ENCODE assay signal across 7 mouse cellular contexts in genomic region chr11:61266551-61267533, GRCm38 (mm10). TPM values are rescaled to one million over a fixed set of nuclear protein-coding genes. Genes with fewer than 3 reads are reported as not detected.
DNase-seq lines count a peak whose midpoint lies in the region; ATAC-seq lines count a peak whose summit lies in the region.

TSS of gene Aldh3a2 (minus strand) at chr11:61267464.

- DNase-seq in adrenal gland, adult 2 months = peak; percentile 97
- DNase-seq in embryo, embryonic 11.5 days (ENCODE audit: low read depth, low spot score) = peak; percentile 87
- DNase-seq in gastrocnemius, postnatal 4 days (ENCODE audit: low spot score in 2 of 2) = peak; percentile 85 to 95
- peak; percentile 92 to 93 for DNase-seq in left cerebral cortex, postnatal 36 days (ENCODE audit: low spot score in 2 of 2)
- DNase-seq in midbrain, embryonic 11.5 days (ENCODE audit: low spot score, missing footprints) = peak; percentile 99
- DNase-seq in skeletal muscle tissue, adult 2 months (ENCODE audit: low read depth, low spot score) = peak; percentile 92

- intact Hi-C loops in left cerebral cortex, postnatal 36 days (cut with DNase I) = no loop called here

- H3K36me3 ChIP-seq in intestine, embryonic 16.5 days (ENCODE audit: control insufficient read depth, insufficient read depth, low read length) = peaks cover 1% of the 10 kb centered on the region; the same call in 1 of the 2 replicates
- no peaks in the 10 kb centered on the region; the same call in 1 of the 2 replicates for H3K36me3 ChIP-seq in midbrain, embryonic 11.5 days (ENCODE audit: control insufficient read depth, insufficient read depth, low read length)

- H3K4me3 ChIP-seq in intestine, embryonic 16.5 days (ENCODE audit: low read length) = peak within 1 kb of the TSS; percentile 88
- H3K4me3 ChIP-seq in midbrain, embryonic 11.5 days (ENCODE audit: low read depth, low read length) = peak within 1 kb of the TSS; percentile 79

- H3K27ac ChIP-seq in intestine, embryonic 16.5 days (ENCODE audit: low read length) = peak within 1 kb of the TSS; percentile 99
- peak within 1 kb of the TSS; percentile 73 for H3K27ac ChIP-seq in midbrain, embryonic 11.5 days (ENCODE audit: low read depth, low read length)

- peaks cover 5% of the 10 kb centered on the region; the same call in 1 of the 2 replicates for H3K4me1 ChIP-seq in intestine, embryonic 16.5 days (ENCODE audit: control insufficient read depth, insufficient read depth, low read length)
- H3K4me1 ChIP-seq in midbrain, embryonic 11.5 days (ENCODE audit: control insufficient read depth, insufficient read depth, low read length) = peaks cover 3% of the 10 kb centered on the region

- H3K9ac ChIP-seq in intestine, embryonic 16.5 days (ENCODE audit: low read depth, low read length) = peak within 1 kb of the TSS; percentile 91
- H3K9ac ChIP-seq in midbrain, embryonic 11.5 days (ENCODE audit: low read length) = peak within 1 kb of the TSS; percentile 91

- ATAC-seq in intestine, embryonic 16.5 days = peak; percentile 98
- ATAC-seq in midbrain, embryonic 11.5 days (ENCODE audit: low FRiP score) = peak; percentile 100

- H3K27me3 ChIP-seq in intestine, embryonic 16.5 days (replicated peaks; ENCODE audit: control insufficient read depth, insufficient read depth, low read length) = no peaks in the 10 kb centered on the region
- no peaks in the 10 kb centered on the region; the same call in 1 of the 2 replicates for H3K27me3 ChIP-seq in midbrain, embryonic 11.5 days (ENCODE audit: control insufficient read depth, insufficient read depth, low read length)

- H3K4me2 ChIP-seq in intestine, embryonic 16.5 days (ENCODE audit: low read depth, low read length) = peak within 1 kb of the TSS; percentile 60
- H3K4me2 ChIP-seq in midbrain, embryonic 11.5 days = peak within 1 kb of the TSS; percentile 79

- WGBS in intestine, embryonic 16.5 days = under 1% methylated on average over 58 of the region's 58 CpGs
- 2% methylated on average over 52 of the region's 58 CpGs for WGBS in midbrain, embryonic 11.5 days

- no peaks in the 10 kb centered on the region for H3K9me3 ChIP-seq in intestine, embryonic 16.5 days (ENCODE audit: control insufficient read depth, low read length)
- no peaks in the 10 kb centered on the region for H3K9me3 ChIP-seq in midbrain, embryonic 11.5 days (ENCODE audit: control insufficient read depth, low read length)

RNA-seq across cellular contexts. Expression of gene Aldh3a2, which starts in this region (rescaled TPM):
- 10 to 100 TPM; 54.0 to 54.3 TPM for total RNA-seq in adrenal gland, adult 2 months (2021)
- polyA plus RNA-seq in adrenal gland, adult 2 months (2012; rRNA removed) = 34.7 and 36.6 TPM in 2 replicates
- total RNA-seq in gastrocnemius, postnatal 4 days (2021) = 10 to 100 TPM; 33.8 to 36.4 TPM
- 63.7 and 66.0 TPM in 2 replicates for polyA plus RNA-seq in intestine, embryonic 16.5 days (2015; fragmentation: Nextera tagmentation; extraction: Ambion mirVana)
- total RNA-seq in left cerebral cortex, postnatal 36 days (2021) = 10 to 100 TPM; 51.1 to 52.1 TPM
- polyA plus RNA-seq in midbrain, embryonic 11.5 days (2014; fragmentation: Nextera tagmentation; extraction: Ambion mirVana) = 26.0 and 27.2 TPM in 2 replicates

Comparison
In these comparisons a context has a peak if more than half of its experiments do, and no peak if none do; other contexts are left out.
1. Peak in every context shown above with its lines: DNase-seq, ATAC-seq, H3K4me3 ChIP-seq and H3K27ac ChIP-seq.